Mouse (Mus musculus) midbrain, postnatal 0 days (tissue): ENCODE results near the gene Hormad1. TPM values are rescaled to one million over a fixed set of nuclear protein-coding genes. Genes with fewer than 3 reads are reported as not detected.
"Not testable (repeated sequence)": the region's sequence is repeated elsewhere in the genome, so short reads cannot be mapped to it uniquely, and the experiment has no call there.

Experiments
- ATAC-seq: fragments of 200-750 bp; cut with Nextera tagmentation; 2 replicates; pipeline ENCODE4 v1.8.0; 2017; ENCODE audit warnings: moderate number of reproducible peaks, mild to moderate bottlenecking, moderate TSS enrichment, moderate library complexity; ENCODE audit not compliant: low FRiP score
- DNase-seq: peaks from one replicate; pipeline ENCODE4 v3.0.0-alpha.2; 2015; ENCODE audit warnings: low spot score
- H3K27ac ChIP-seq: fragments of 300-500 bp; sonication (generic); 2 replicates; pipeline ENCODE4 v1.5.1; 2014; ENCODE audit warnings: low read depth, mild to moderate bottlenecking, low read length, mixed read lengths
- H3K27me3 ChIP-seq: fragments of 300-500 bp; sonication (generic); 2 replicates; pipeline ENCODE4 v1.6.1; 2014; ENCODE audit warnings: low read length, control low read depth, mixed read lengths; ENCODE audit not compliant: insufficient read depth
- H3K36me3 ChIP-seq: fragments of 300-500 bp; sonication (generic); 2 replicates; pipeline ENCODE4 v1.6.1; 2014; ENCODE audit warnings: low read length, control low read depth, mixed read lengths; ENCODE audit not compliant: insufficient read depth
- H3K4me1 ChIP-seq: fragments of 300-500 bp; sonication (generic); 2 replicates; pipeline ENCODE4 v1.6.1; 2014; ENCODE audit warnings: mild to moderate bottlenecking, control low read depth, antibody characterized with exemption, low read length, mixed read lengths; ENCODE audit not compliant: insufficient read depth
- H3K4me2 ChIP-seq: fragments of 300-500 bp; sonication (generic); 2 replicates; pipeline ENCODE4 v1.6.1; 2014; ENCODE audit warnings: low read depth, mild to moderate bottlenecking, low read length, mixed read lengths; ENCODE audit not compliant: poor library complexity, severe bottlenecking
- H3K4me3 ChIP-seq: fragments of 300-500 bp; sonication (generic); 2 replicates; pipeline ENCODE4 v1.5.1; 2014; ENCODE audit warnings: low read depth, mild to moderate bottlenecking, low read length, moderate library complexity
- H3K9ac ChIP-seq: fragments of 300-500 bp; sonication (generic); replicated peaks from 2 replicates; pipeline ENCODE4 v1.6.1; 2014; ENCODE audit warnings: mild to moderate bottlenecking, low read length, moderate library complexity, mixed read lengths; ENCODE audit not compliant: poor library complexity, severe bottlenecking
- H3K9me3 ChIP-seq: fragments of 300-500 bp; sonication (generic); 2 replicates; pipeline ENCODE4 v1.6.1; 2016; ENCODE audit warnings: low read length, control low read depth
- CTCF ChIP-seq: IDR thresholded peaks from 2 replicates; pipeline ENCODE4 v1.5.1; 2016; ENCODE audit warnings: antibody characterized with exemption, mild to moderate bottlenecking
- WGBS: fragments of 180-500 bp; shearing (Covaris S2); extraction: QIAGEN DNeasy Blood & Tissue Kit; methylation state at CpG from one replicate; pipeline ENCODE4 v1.1.7; 2014; 5-methylcytosine and 5-hydroxymethylcytosine counted together
- polyA plus RNA-seq: library from polyadenylated mRNA; unstranded; fragments of >200 nt; fragmentation: Nextera tagmentation; extraction: Ambion mirVana; gene quantifications from 2 replicates; pipeline ENCODE4 v1.2.1, GENCODE M21; 2015
- total RNA-seq: library from RNA; depleted of rRNA; stranded (reverse); fragments of >200 nt; gene quantifications from 2 replicates; pipeline ENCODE4 v1.2.3, GENCODE M21; 2014

The Hormad1 gene
- total and polyA plus RNA-seq, 2 experiments from 2014 or later = not detected

- DNase-seq (no peak), ATAC-seq (no peak)
- H3K4me1 ChIP-seq = no peaks in the 10 kb centered on the region
- no peaks in the 10 kb centered on the region for H3K27me3 ChIP-seq
- WGBS = 88% methylated on average over 6 of the region's 6 CpGs
- no peak overlapping the region for H3K27ac ChIP-seq
- no peak for TF ChIP-seq CTCF
- H3K9me3 ChIP-seq = no peaks in the 10 kb centered on the region
- no peak overlapping the region for H3K4me3 ChIP-seq
- H3K4me2 ChIP-seq = no peak overlapping the region
- H3K9ac ChIP-seq = no peak overlapping the region
- no peaks in the 10 kb centered on the region for H3K36me3 ChIP-seq
These were observed 29.7 kb upstream of the Hormad1 start for GRCm38 (mm10) chr3:95529814-95530213.

DNA sequence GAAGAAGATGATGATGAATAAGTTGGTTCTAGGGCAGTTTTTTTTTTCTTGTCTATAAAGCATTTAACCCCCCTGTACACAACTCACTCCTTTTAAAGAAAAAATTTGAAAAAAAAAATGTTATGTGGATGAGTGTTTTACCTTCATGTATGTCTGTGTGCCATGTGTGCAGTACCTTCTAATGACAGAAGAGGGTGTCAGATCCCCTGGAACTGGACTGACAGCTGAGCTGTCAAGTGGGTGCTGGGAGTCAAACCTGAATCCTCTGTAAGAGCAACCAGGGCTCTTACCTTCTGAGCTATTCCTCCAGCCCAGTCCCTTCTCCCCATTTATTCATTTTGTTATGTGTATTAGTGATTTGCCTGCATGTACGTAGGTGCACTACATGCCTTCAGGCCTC lies 28.5 kb upstream of the Hormad1 start:
- TF ChIP-seq CTCF = no peak
- Histone ChIP-seq H3K4me2 (no peak overlapping the region), H3K9me3 (no peaks in the 10 kb centered on the region), H3K4me3 (no peak overlapping the region), H3K36me3 (no peaks in the 10 kb centered on the region), H3K4me1 (no peaks in the 10 kb centered on the region), H3K27ac (no peak overlapping the region), H3K27me3 (no peaks in the 10 kb centered on the region), H3K9ac (no peak overlapping the region)
- 84% methylated on average over 1 of the region's 1 CpGs for WGBS
- no peak for DNase-seq
- no peak for ATAC-seq

- Histone ChIP-seq H3K4me2 (no peak overlapping the region), H3K4me3 (no peak overlapping the region), H3K9ac (no peak overlapping the region), H3K4me1 (no peaks in the 10 kb centered on the region), H3K27me3 (no peaks in the 10 kb centered on the region), H3K27ac (no peak overlapping the region), H3K9me3 (no peaks in the 10 kb centered on the region), H3K36me3 (no peaks in the 10 kb centered on the region)
- TF ChIP-seq CTCF = no peak
- ATAC-seq = no peak
- WGBS = 85% methylated on average over 5 of the region's 5 CpGs
- no peak for DNase-seq
These were observed 26.1 kb upstream of the Hormad1 start for GRCm38 (mm10) chr3:95533364-95533763.

- H3K4me1 ChIP-seq = no peaks in the 10 kb centered on the region
- no peak overlapping the region for H3K4me2 ChIP-seq
- WGBS = 81% methylated on average over 1 of the region's 1 CpGs
- no peak overlapping the region for H3K9ac ChIP-seq
- ATAC-seq = no peak
- no peak for DNase-seq
- H3K4me3 ChIP-seq = no peak overlapping the region
- no peaks in the 10 kb centered on the region for H3K27me3 ChIP-seq
- no peak for TF ChIP-seq CTCF
- no peaks in the 10 kb centered on the region for H3K36me3 ChIP-seq
- no peaks in the 10 kb centered on the region for H3K9me3 ChIP-seq
- no peak overlapping the region for H3K27ac ChIP-seq
These were observed 24.6 kb upstream of the Hormad1 start for GRCm38 (mm10) chr3:95534927-95535326.

GRCm38 (mm10) chr3:95538936-95539335 lies 20.5 kb upstream of the Hormad1 start:
- Histone ChIP-seq H3K4me3 (no peak overlapping the region), H3K4me2 (no peak overlapping the region), H3K4me1 (no peaks in the 10 kb centered on the region), H3K27me3 (no peaks in the 10 kb centered on the region), H3K27ac (no peak overlapping the region), H3K36me3 (no peaks in the 10 kb centered on the region), H3K9ac (no peak overlapping the region), H3K9me3 (no peaks in the 10 kb centered on the region)
- no peak for TF ChIP-seq CTCF
- 90% methylated on average over 10 of the region's 10 CpGs for WGBS
- ATAC-seq (no peak), DNase-seq (no peak)

- no peak overlapping the region for H3K9ac ChIP-seq
- no peak for ATAC-seq
- 90% methylated on average over 4 of the region's 4 CpGs for WGBS
- H3K9me3 ChIP-seq = no peaks in the 10 kb centered on the region
- no peak for TF ChIP-seq CTCF
- H3K4me1 ChIP-seq = no peaks in the 10 kb centered on the region
- H3K27ac ChIP-seq = no peak overlapping the region
- DNase-seq = no peak
- H3K4me2 ChIP-seq = no peak overlapping the region
- H3K4me3 ChIP-seq = no peak overlapping the region
- H3K36me3 ChIP-seq = no peaks in the 10 kb centered on the region
- no peaks in the 10 kb centered on the region for H3K27me3 ChIP-seq
These were observed 19.6 kb upstream of the Hormad1 start for GRCm38 (mm10) chr3:95539837-95540236.

- H3K4me2 ChIP-seq, ATAC-seq, H3K9ac ChIP-seq, H3K4me1 ChIP-seq, H3K36me3 ChIP-seq, DNase-seq, H3K9me3 ChIP-seq, H3K27me3 ChIP-seq, H3K27ac ChIP-seq, H3K4me3 ChIP-seq: not testable (repeated sequence)
- WGBS = 87% methylated on average over 2 of the region's 2 CpGs
These were observed 18.3 kb upstream of the Hormad1 start for GRCm38 (mm10) chr3:95541186-95541585.
